Mouse (Mus musculus) ovary, adult 18-20 months (tissue): ENCODE measurements around the gene Gm20388.

Source experiments
- DNase-seq: peaks from one replicate; pipeline ENCODE4 v3.0.0; 2022; ENCODE audit warnings: low spot score, mixed read lengths

The Gm20388 gene

GRCm38 (mm10) chr8:124277951-124278910 lies 4367.6 kb downstream of the Gm20388 start:
- DNase-seq: no peak

GRCm38 (mm10) chr8:124278956-124279689 lies 4368.5 kb downstream of the Gm20388 start:
- DNase-seq: no peak

DNA sequence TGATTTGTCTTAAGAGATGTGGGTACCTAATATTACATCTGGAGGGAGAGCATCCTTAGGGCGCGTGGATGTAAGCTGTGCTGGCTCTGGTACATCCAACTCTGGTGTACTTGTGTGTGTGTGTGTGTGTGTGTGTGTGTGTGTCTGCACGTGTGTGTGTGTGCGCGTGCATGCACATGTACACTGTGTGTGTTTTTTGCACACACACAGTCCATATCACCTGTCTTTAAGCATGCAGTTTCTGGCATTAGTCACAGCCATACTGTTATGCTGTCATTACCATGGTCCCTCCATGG lies 4369.0 kb downstream of the Gm20388 start:
- DNase-seq: no peak

DNA sequence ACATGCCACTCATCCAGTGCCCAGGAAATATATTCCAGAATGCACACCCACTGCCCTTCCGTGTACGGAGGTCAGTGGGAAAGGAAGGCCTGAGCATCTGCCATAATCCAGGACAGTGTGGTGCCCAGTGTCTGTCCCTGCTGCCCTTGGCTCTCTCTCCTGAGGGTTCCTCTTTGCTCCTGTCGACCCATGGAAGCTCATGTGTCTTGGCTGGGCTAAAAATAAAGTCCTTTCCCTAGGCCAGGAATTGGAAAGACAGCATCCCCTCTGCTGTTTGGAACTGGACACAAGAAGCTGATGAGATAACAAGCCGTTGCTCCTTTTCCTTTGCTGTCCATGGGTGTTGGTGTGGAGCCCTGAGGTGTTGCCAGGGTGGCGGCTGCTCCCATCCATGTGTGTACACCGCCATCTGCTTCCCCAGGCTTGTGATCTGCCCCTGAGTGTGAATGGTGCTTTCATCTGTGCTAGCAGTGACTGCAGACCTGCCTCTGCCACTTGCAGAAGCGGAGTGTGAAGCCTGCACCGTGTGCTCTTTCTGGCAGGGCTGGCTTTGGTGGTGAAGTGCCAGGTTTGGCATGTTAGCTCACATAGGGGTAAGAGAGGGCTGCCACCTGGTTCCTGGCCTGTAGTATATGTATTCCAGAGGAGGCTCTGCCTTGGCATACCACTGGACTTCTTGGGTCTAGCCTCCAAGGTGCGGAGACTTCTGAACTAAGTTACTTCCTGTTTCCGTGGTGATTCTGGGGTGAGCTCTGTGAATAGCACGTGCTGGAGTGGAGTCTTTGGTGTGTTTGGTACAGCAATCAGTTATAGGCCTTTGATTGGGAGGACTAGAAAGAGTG lies 4371.3 kb downstream of the Gm20388 start:
- DNase-seq: no peak

- no peak for DNase-seq
Observed at GRCm38 (mm10) chr8:124282878-124283630, 4372.4 kb downstream of the Gm20388 start.

- DNase-seq: no peak
Observed at GRCm38 (mm10) chr8:124283644-124284332, 4373.1 kb downstream of the Gm20388 start.

DNA sequence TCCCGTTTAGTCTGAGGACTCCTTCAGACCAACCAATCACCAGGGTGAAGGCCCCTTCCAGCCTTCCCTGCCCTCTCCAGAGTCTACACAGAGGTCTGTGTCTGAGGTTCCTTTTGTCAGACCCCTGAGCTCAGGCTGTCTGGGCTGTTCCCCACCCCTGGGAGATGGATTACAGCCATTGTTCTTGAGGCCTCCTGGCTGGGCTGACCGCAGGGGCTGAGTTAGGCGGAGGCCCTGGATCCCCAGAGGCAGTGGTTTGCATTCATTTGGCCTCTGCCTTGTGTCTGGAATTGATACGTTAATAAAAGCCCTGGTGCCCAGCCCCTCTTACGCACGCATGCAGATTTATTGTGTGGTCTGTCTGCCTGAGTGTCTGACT lies 4373.7 kb downstream of the Gm20388 start:
- no peak for DNase-seq

DNA sequence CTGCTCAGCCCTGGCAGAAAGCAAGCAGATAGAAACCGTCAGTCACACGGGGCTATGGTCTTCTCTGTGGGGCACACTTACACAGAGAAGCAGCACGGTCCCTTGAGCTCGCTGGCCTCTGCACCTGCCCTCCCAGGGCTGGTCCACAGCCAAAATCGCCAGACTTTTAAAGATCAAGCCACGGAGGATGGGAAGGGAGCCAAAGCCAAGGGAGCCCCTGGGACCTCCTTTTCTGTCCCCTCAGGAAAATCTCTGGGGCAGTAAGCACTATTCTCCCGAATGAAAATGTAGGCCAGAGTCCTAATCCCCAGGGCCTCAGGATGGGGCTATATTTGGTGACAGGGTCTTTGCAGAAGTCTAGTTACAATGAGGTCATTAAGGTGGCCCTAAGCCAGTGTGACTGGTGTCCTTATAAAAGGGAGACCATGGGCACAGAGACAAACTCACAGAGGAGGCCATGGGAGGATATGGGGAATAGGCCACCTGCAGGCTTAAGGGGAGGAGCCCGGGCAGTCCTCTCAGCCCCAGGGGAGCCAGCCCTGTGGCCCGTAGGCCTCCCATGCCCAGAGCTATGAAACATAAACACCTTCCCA lies 4374.4 kb downstream of the Gm20388 start:
- no peak for DNase-seq

- DNase-seq: no peak
Observed at GRCm38 (mm10) chr8:124286461-124287124, 4376.0 kb downstream of the Gm20388 start.

- no peak for DNase-seq
Observed at GRCm38 (mm10) chr8:124288215-124288864, 4377.7 kb downstream of the Gm20388 start.

GRCm38 (mm10) chr8:124289481-124290050 lies 4378.9 kb downstream of the Gm20388 start:
- DNase-seq: no peak

DNA sequence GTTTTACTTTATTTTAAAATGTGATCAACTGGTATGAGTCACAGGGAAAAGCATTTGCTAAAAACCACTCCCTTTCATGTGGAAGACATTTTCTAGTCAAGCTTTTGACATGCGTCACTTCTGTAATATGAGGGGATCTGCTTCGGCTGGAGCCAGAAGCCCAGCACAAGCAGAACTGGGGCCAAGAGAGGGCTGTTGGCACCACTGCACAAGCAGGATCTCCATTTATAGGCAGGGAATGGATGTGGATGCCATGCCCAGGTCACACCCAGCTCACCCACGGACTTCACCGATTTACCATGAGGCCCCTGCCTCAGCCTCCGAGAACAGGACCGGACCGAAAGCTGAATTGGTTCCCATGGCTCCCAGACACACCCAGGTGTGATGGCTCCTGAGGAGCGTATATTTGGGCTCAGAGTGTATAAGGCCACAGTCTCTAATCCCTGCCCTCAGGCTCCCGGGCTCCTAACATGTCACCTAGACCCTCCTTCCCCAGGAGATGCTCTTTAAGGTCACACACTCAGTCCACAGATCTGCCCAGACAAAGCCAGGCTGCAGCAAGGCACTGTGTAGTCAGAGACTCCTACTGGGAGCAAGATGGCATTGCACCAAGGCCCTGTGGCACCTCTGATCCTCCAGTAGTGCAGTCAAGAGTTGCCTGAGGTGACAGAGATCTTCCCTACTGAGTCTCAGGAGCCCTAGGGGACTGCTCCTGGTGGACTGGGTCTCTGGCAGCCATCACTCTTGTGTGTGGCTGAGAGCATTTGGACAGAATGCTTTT lies 4380.5 kb downstream of the Gm20388 start:
- DNase-seq: no peak

DNA sequence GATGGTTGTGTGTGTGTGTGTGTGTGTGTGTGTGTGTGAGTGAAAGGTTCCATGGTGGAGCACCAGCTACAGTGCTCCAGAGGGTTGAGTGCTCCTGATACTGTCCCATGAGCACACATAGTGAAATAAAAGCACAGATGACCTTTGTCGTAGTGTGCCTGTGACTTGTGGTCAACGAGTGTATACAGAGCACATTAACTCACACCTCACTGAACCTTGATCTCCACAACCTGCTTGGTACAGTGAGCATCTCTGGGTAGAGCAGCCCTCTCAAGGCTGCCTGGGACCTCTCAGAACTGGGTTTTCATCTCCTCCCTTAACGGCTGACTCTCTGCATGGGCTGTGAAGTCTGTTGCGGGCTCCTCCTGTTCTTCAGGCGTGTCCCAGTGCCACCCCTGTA lies 4381.1 kb downstream of the Gm20388 start:
- no peak for DNase-seq

DNA sequence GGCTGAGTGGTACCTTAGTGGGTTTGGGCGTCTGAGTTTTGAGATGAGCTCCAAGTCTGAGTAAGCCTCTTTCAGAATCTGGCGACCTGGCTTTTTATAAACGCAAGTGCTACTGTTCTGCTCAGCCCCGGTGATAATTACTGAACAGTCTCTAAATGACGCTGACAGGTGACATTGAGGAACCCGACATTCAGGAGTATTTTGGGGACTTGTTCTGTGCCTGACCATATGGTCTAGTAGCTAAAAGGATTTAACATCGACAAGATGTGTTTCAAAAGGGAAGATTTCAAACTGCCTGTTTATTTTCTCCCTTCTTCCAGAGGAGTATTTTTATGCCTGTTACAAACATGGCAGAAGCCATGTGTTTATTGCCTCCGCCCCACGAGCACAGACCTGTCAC lies 4382.3 kb downstream of the Gm20388 start:
- no peak for DNase-seq

- DNase-seq: no peak
Observed at GRCm38 (mm10) chr8:124294425-124294824, 4383.8 kb downstream of the Gm20388 start.

DNA sequence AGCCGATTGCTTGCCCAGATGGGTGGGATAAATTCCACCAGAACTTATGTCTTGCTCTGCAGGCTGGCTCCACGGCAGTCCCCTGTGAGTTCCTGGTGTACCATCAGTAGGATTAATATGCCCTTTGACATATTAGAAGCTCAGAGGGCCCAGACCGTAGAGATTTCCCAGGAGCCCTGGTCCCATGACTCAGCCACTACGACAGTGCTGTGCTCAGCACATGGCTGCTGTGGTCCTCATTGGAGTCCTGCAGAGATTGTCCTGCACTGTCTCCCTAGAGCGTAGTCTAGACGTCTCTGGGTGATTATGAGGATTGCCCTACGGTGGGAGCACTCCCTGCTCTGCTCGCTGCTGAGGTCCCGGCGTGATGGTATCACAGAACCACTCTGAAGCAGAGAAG lies 4384.3 kb downstream of the Gm20388 start:
- no peak for DNase-seq

GRCm38 (mm10) chr8:124295357-124295756 lies 4384.7 kb downstream of the Gm20388 start:
- DNase-seq: no peak

- no peak for DNase-seq
Observed at GRCm38 (mm10) chr8:124301512-124301911, 4390.9 kb downstream of the Gm20388 start.
